In genomic region chr4:32195945-32196921, GRCm38 (mm10) we compare ENCODE assay signal across 8 mouse cellular contexts. TPM values are rescaled to one million over a fixed set of nuclear protein-coding genes. Genes with fewer than 3 reads are reported as not detected.
DNase-seq lines count a peak whose midpoint lies in the region; ATAC-seq and TF ChIP-seq lines count a peak whose summit lies in the region.

No protein-coding gene starts in this region.

- no peak for TF ChIP-seq CTCF in heart, adult 2 months (IDR thresholded peaks at IDR 0.05)
- TF ChIP-seq CTCF in thymus, adult 2 months (IDR thresholded peaks at IDR 0.05; ENCODE audit: borderline replicate concordance, control insufficient read depth, extremely low read depth, insufficient read depth, low read length, poor library complexity), result no peak

- no peaks in the 10 kb centered on the region for H3K27me3 ChIP-seq in heart, adult 2 months (ENCODE audit: control insufficient read depth, insufficient read depth, low read length)
- H3K27me3 ChIP-seq in thymus, adult 2 months (ENCODE audit: control insufficient read depth, insufficient read depth, low read length), result no peaks in the 10 kb centered on the region

- H3K27ac ChIP-seq in heart, adult 2 months, result no peak overlapping the region; the same call in 1 of the 2 replicates
- H3K27ac ChIP-seq in thymus, adult 2 months (ENCODE audit: control insufficient read depth, insufficient read depth, low read length), result no peak overlapping the region

- H3K9ac ChIP-seq in heart, adult 2 months (ENCODE audit: low read depth, low read length), result no peak overlapping the region

- no peak overlapping the region for H3K4me3 ChIP-seq in heart, adult 2 months
- H3K4me3 ChIP-seq in thymus, adult 2 months (ENCODE audit: control insufficient read depth, insufficient read depth, low read length), result no peak overlapping the region

- TF ChIP-seq EP300 in heart, adult 2 months (IDR thresholded peaks at IDR 0.05; ENCODE audit: insufficient read depth, low read depth, low read length), result peak; percentile 49; the same call in 1 of the 2 replicates

- H3K36me3 ChIP-seq in heart, adult 2 months (ENCODE audit: control insufficient read depth, insufficient read depth, low read length), result no peaks in the 10 kb centered on the region
- H3K36me3 ChIP-seq in thymus, adult 2 months (ENCODE audit: control insufficient read depth, insufficient read depth, low read length), result no peaks in the 10 kb centered on the region

- ATAC-seq in cerebellum, adult (ENCODE audit: insufficient number of reproducible peaks, low FRiP score, low TSS enrichment), result no peak

- peaks cover 5% of the 10 kb centered on the region; the same call in 1 of the 2 replicates for H3K4me1 ChIP-seq in heart, adult 2 months (ENCODE audit: control insufficient read depth, insufficient read depth, low read length)
- no peaks in the 10 kb centered on the region for H3K4me1 ChIP-seq in thymus, adult 2 months (replicated peaks; ENCODE audit: control insufficient read depth, insufficient read depth, low read length)

- no peak for TF ChIP-seq POLR2A in heart, adult 2 months (IDR thresholded peaks at IDR 0.05; ENCODE audit: insufficient read depth, low read depth, low read length)
- TF ChIP-seq POLR2A in thymus, adult 2 months (IDR thresholded peaks at IDR 0.05; ENCODE audit: control insufficient read depth, extremely low read depth, insufficient read depth, low read length, poor library complexity), result no peak

- intact Hi-C loops in heart, adult 2 months (cut with DNase I), result no loop called here

- no peaks in the 10 kb centered on the region for H3K79me2 ChIP-seq in heart, adult 2 months (replicated peaks; ENCODE audit: control insufficient read depth, insufficient read depth, low read length)

- peak; percentile 18 to 28 for DNase-seq in cerebellum, adult 18-20 months
- DNase-seq in cerebellum, postnatal 4 days (ENCODE audit: low spot score in 2 of 2), result peak; percentile 42 to 76
- peak; percentile 70 to 81 for DNase-seq in heart, adult 2 months
- peak; percentile 46 for DNase-seq in kidney, adult 18-20 months
- peak; percentile 65 for DNase-seq in lung, postnatal 36 days
- peak; percentile 74 for DNase-seq in testis, postnatal 10 days (ENCODE audit: low spot score)
- DNase-seq in thymus, adult 2 months, result no peak

- 24% methylated on average over 9 of the region's 9 CpGs for WGBS in heart, adult 2 months
- WGBS in thymus, adult 2 months, result 84% methylated on average over 9 of the region's 9 CpGs

RNA-seq across cellular contexts. Expression of gene Bach2, which starts 42.4 kb away (rescaled TPM):
- total RNA-seq in heart, adult 2 months (2021), result 1 to 10 TPM; 3.9 to 4.2 TPM
- 2.4 and 4.7 TPM in 2 replicates for polyA plus RNA-seq in heart, adult 2 months (2012; rRNA removed)
- 9.4 and 10.5 TPM in 2 replicates for polyA plus RNA-seq in thymus, adult 2 months (2012; rRNA removed)
